Mouse (Mus musculus) heart, postnatal 10 days (tissue): Measurements from ENCODE around the gene Stpg4. TPM values are rescaled to one million over a fixed set of nuclear protein-coding genes. Genes with fewer than 3 reads are reported as not detected.

Experiments used
- DNase-seq, 2 experiments: peaks; one replicate each; pipeline ENCODE4 v3.0.0; 2021
- intact Hi-C: fragments of 180-260 bp; cut with DNase I; formaldehyde crosslinking; loops from one replicate; pipeline ENCODE4 v1.15.1; 2025
- total RNA-seq, 2 experiments: library from RNA; stranded (reverse); gene quantifications; 2 replicates each; pipeline ENCODE4 v1.2.3; 2021

The Stpg4 gene
- total RNA-seq, 2 experiments from 2014 or later, result not detected

DNA sequence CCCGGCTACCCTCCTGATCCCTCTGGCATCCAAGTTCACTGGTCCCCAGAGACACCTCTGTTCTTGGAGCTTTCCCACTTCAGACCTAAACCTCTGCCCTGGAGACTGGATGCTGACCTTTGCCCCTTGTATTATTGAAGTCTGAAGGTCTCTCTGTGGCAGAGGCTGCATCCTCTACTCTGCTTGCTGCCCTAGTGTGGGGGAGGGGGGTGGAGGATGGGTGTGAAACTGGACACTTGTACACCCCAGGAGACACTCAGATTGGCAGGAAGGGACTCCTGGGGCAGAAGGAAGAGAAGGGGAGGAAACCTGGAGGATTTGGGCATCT is 74.7 kb downstream of the Stpg4 start:
- intact Hi-C loops, result loop anchor here (5.0 kb wide), 1 partner anchor 39 kb away; no protein-coding TSS in a partner anchor
- no peak for DNase-seq

DNA sequence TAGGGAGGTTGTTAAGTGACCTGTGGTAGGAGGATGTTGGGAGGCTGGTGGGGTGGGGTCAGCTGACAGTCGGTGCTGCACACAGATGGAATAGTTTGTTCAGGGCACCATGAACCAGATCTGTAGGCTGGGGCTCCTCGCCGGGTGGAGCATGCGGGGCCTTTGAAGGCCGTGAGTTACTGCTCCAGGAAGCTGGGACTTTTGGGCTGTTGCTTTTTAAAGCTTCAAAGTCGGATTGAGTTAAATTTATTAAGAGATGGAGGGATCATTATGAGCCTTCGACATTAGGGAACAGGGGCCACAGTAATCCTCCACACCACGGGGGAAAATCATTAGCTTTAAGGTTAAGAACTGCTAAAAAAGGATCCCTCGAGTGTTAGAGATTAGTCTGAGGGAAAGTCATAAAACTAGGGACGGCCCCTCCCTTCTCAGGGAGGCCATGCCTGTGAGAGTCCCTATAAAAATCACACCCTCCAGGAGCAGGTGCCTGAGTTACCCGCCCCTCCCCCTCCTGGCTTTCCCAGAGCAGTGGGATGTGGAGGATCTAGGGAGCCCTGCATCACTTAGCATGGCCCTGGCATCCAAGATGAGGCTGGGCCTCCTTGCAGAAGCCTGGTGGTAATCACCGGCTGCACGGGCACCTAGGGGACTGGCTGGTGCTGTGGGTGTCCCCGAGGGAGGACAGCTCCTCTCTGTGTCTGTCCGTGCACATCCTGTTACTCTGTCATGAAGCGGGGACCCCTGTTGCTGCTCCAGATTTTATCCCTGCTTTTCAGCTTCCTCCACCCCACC is 75.2 kb downstream of the Stpg4 start:
- intact Hi-C loops, result loop anchor here (5.0 kb wide), 1 partner anchor 40 kb away; no protein-coding TSS in a partner anchor
- no peak for DNase-seq

DNA sequence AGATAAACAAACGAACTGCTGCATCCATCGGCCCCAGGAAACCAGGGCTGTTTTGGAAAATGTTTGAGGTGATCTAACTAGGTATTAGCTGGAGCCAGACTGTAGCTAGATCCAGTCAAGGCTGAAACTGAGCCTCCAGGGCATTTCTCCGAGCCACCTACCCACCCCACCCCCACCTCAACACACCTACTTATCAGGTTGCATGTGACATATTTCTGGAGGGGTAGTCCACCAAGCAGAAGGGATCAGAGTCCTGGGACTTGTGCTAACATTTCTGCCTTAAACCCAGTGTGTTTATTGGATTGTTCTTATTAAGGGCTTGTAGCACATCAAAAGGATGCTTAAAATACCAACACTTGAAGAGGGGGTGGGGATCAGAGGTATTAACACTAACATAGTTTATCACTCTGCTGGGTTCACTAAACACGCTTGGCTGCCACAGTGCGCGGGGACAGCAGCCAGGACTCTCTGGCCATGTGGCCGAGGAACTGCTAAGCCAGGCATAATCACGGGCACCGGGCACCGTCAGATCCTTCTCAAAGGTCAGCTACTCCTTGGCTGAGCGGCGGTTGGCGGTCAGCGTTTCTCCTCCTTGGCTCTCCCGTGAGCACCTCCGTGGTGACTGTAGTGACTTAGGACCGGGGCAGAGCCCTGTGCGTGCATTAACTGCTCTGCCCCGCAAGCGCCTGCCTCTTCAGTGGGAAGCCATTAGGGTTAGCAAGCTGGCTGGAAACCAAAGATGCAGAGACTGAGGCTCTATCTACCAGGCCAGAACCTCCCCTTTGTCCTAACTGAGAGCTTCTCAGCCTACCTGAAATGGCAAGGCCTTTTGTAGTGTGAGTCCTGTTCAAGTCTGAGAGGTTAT is 76.1 kb downstream of the Stpg4 start:
- intact Hi-C loops, result loop anchor here (5.0 kb wide), 1 partner anchor 41 kb away; no protein-coding TSS in a partner anchor
- peak; percentile 86 to 87 for DNase-seq

DNA sequence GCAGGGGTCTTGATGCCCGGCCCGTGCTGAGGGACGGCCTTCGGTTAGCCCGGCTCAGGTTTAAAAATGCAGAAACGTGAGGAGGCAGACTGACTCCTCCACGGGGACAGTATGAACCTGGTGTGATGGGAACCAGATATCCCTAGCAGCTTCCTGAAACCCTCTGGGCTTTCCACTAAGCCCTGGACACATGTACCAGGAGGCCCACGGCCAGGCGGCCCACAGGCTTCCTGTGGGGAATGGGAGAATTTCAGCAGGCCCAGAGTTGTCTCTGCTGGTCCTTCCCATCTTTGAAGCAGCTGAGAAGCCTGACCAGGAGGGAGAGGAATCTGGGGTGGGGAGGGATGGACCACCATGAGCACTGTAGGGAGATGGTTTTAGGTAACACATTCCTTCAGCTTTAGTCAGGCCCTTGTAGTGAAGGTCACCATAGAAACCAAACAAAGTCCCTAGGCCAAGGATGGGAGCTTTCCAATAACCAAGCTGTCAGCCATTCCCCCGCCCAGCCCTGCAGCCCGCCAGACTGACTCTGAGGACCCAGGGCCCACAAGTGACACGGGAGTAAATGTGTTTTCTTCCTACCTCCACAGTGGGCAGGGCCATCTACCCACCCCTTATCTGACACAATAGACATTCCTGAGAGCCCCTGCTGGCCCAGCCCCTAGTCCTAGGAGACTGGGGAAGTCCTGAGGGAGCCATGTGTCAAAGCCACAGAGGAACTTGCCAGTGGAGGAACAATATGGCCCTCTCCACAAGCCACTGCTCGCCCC is 76.9 kb downstream of the Stpg4 start:
- peak; percentile 78 for DNase-seq
- intact Hi-C loops, result loop anchor here (1.0 to 5.0 kb wide), 2 partner anchors 34 to 42 kb away; no protein-coding TSS in a partner anchor

DNA sequence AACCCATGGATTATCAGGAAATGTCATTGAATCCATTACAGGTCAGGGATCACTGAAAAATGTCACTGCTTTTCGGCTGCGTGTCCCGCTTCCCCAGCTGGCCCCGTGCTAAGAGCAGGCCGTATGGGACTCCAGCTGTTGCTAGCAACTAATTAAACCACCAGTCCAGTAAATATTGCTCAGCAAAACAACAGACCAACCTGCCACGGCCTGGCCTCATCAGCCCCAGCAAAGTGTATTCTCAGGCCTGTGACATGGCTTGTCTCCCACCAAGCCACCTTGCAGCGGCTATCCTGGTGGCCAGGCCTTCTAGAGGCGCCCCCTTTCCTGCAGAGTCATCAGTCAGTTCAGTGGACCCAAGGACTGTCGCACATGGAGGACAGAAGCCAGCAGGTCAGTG is 78.0 kb downstream of the Stpg4 start:
- intact Hi-C loops, result no loop called here
- DNase-seq, result no peak

DNA sequence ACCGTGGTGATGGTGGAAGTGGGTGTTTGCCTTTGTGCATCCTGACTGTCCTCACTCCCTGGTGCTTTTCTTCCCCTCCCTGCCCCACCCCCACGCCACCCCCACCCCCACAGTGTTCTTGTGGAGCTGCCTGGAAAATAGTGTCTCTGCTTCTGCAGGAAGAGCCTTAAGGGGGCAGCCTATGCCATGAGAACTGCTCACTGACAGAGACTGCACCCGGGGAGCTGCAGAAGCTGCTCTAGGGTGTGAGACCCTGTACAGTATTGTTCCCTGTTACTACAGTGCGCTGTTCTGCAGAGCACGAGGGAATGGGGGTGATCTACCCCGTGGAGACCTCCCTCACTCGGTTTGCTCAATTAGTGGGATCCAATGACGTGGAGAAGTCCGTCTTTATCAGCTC is 78.5 kb downstream of the Stpg4 start:
- intact Hi-C loops, result no loop called here

DNA sequence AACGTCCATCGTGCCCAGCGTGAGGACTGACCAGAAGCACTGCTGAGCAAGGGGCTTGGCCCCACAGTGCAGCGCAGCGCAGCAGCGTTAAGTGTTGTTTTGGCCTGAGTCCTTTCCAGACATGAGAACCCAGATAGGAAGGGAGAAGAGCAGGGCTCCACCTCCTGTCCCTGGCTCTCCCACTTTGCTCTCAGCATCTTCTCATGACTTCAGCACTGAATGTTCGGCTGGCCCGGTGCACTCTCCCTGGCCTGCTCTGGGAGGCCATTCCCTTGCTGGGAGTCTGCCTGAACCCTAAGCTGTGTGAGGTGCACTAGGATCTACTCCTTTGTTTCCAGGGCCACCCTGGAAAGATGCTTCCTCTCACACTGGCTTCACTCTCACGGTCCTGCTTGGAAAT is 79.2 kb downstream of the Stpg4 start:
- DNase-seq, result no peak
- intact Hi-C loops, result no loop called here

More for the DNA sequence above, 78.5 kb downstream of the Stpg4 start:
- no peak for DNase-seq

DNA sequence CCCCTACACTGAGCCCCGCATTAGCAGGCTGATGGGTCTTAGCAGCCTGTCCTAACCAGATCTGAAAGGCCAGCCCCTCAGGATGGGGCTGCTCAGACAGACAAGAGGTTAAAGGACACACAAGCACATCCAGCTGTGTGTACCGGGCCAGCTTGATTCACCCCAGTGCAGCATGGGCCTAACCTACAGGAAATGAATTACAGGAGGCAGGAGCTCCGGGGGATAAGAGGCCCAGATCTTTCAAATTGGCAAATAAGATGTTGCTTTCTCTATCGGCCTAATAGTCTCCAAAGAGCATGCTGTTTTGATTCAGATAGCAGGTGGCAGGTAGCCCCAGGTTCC is 82.3 kb downstream of the Stpg4 start:
- intact Hi-C loops, result no loop called here
- no peak for DNase-seq

DNA sequence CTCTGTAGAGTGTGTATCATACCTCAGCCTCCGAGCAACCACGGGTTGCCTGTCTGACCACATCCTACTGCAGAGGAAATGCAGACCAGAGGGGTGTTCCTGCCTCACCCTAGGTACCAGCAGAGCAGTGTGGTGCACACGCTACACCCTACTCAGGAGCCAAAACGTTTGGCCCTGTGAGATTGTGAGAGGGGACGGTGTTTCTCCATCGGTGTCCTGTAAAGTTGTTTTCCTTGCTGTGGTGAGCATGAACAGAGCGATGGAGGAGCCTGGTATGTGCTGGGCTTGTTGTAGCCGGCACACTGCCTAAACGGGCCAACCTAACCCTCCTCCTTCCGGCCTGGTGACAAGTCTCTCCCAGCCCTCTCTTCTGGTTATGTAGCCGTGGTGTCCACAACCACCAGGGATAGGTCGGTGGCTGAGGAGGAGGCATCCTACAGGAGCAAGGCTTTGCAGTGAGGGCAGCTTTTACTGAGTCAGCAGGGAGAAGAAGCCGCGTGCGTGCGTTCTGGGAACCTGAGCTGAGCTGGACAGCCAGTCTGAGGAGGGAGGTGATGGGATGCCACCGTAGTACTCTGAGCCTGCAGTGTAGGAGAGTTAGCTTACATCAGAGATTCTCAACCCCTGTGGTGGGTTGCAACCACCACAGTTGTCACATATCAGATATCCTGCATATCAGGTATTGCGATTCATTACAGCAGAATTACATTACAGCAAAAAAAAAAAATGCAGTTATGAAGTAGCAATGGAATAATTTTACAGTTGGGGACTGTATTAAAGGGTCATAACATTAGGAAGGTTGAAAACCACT is 82.9 kb downstream of the Stpg4 start:
- intact Hi-C loops, result no loop called here
- no peak for DNase-seq

DNA sequence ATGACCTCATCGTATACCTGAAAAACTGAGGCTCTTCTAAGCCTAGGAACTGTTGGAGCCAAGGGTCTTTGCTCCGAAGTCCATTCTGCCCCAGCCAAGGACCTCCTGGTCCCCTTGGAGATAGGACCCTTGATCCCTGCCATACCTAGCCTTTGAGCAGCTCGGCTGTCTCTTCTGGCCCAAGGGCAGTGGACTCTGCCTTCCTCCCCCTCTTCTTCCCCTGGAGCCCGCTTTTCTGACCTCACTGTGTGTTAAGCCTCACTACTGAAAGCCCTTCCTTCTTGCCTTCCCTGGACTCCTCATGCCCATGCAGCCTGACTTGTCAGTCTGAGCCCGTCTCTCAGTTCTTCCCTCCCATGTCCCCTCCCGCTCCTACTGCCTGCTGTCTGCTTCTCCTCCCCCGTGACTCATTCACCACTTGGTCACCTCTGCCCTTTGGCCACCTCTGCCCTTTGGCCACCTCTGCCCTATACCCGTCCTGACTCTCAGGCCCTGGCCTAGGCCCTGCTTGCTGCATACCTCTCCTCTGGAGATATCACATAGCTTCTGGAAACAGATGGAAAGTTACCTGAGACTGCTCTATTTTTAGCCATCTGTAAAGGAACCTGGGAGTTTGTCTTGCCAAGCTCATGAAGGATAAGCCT is 84.4 kb downstream of the Stpg4 start:
- intact Hi-C loops, result no loop called here
- DNase-seq, result no peak

Other genes with a start within 250 kb of the Stpg4 start
- 10 to 100 TPM; 41.4 to 43.2 TPM for gene Mcfd2, start 161.8 kb downstream of the Stpg4 start, total RNA-seq
- gene Ttc7, start 144.9 kb downstream of the Stpg4 start, total RNA-seq, result 1 to 10 TPM; 4.9 to 5.4 TPM
- gene Calm2, start 19.2 kb upstream of the Stpg4 start, total RNA-seq, result 100 to 1,000 TPM; 247 to 257 TPM
- gene Epcam, start 208.2 kb upstream of the Stpg4 start, total RNA-seq, result not detected
- gene Msh2, start 244.6 kb upstream of the Stpg4 start, total RNA-seq, result 10 to 100 TPM; 15.8 to 16.2 TPM